Mouse (Mus musculus) retina, postnatal 1 day (tissue): ENCODE results near the gene Speer2.

ENCODE experiments used
- DNase-seq: peaks from one replicate; pipeline ENCODE4 v3.0.0-alpha.2; 2012

Speer2 gene

GRCm38 (mm10) chr16:69863644-69864043 is at the start of gene Speer2:
Gene Speer2, minus strand, starts transcription at chr16:69863744.
- no peak for DNase-seq

DNA sequence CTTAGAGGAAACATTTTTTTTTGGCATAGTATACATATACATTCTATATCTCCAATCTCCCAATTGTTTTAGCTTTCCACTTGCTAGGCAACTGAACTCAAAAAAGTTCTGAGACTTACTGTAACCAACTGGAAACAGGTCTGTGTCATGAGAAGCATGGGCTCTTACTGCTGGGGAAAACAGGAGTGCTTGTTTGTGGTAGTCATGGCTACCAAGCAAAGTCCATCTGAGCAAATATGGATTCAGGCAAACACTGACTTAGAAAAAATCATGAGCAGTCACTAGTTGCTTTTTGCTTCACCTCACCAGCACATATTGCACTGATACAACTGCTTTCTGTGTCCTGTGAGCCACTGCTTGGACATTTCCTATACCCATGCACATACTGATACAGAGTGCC is 40.8 kb upstream of the Speer2 start:
- DNase-seq: no peak

- no peak for DNase-seq
Observed at GRCm38 (mm10) chr16:69880712-69881111, 17.2 kb upstream of the Speer2 start.

GRCm38 (mm10) chr16:69836628-69837027 is 26.9 kb downstream of the Speer2 start:
- DNase-seq: peak; percentile 6

DNA sequence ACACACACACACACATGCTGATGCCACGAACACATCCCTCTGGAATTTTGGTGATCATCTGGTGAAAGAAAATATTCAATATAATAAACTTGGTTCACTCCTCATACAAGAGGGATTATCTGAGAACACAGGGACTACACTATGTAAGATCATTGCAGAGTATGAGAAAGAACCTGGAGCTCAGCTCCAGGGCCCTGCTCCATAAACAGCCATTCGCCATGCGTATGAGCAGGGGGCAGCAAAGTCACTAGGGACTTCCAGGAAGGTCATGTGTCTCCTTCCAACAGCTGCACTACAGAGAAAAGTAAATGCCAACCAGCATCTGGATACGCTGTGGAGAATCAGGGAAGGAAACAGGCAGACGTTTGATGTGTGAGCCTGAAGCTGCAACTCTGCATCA is 49.9 kb downstream of the Speer2 start:
- DNase-seq: no peak
